Mouse (Mus musculus): ENCODE measurements around the gene Slc47a1. TPM values are rescaled to one million over a fixed set of nuclear protein-coding genes. Genes with fewer than 3 reads are reported as not detected.
"Not testable (repeated sequence)": the region's sequence is repeated elsewhere in the genome, so short reads cannot be mapped to it uniquely, and the experiment has no call there.

The Slc47a1 gene
- 1.8 and 2.1 TPM in 2 replicates for total RNA-seq (2021)
- long read RNA-seq, transcript Slc47a1-201 (17 exons, 2,639 nt), result major isoform, 62 of 92 reads
- long read RNA-seq, partial matches to known transcripts, result 7 of 92 reads
- long read RNA-seq, other reads (novel, unspliced or antisense), result 23 of 92 reads

GRCm38 (mm10) chr11:61377881-61378613 is at the start of gene Slc47a1:
Gene Slc47a1, minus strand, starts transcription at chr11:61378345.
- peak; percentile 57 for DNase-seq

GRCm38 (mm10) chr11:61419253-61419652 is 41.1 kb upstream of the Slc47a1 start:
- DNase-seq, result no peak

DNA sequence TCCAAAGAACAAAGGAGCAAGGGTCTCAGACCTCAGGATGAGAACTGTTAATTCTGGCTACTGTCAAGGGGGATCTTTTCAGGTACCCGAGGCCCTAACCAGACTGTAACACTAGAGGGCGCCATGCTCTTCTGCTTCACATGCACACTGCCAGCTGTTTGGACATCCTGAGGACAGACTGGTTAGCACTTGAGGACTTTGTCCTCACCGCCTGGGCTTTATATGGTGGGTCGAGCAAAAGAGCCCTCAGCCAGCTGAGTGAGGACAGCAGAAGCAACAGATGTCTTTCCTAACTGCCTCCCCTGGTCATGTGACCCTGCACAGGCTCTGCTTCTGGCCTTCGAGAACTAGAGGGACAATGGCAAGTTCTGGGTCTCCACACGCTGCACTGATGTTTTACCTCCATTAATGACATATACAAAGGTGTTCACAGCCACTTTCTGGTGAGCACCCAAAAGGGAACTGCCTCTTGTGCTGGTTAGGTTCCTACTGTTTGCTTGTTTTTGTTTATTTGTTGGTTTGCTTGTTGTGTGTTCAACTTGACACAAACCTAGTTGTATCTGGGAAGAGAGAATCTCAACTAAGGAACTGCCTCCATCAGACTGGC is 39.9 kb upstream of the Slc47a1 start:
- peak; percentile 74 for DNase-seq

GRCm38 (mm10) chr11:61416540-61416939 is 38.4 kb upstream of the Slc47a1 start:
- DNase-seq, result peak; percentile 17

DNA sequence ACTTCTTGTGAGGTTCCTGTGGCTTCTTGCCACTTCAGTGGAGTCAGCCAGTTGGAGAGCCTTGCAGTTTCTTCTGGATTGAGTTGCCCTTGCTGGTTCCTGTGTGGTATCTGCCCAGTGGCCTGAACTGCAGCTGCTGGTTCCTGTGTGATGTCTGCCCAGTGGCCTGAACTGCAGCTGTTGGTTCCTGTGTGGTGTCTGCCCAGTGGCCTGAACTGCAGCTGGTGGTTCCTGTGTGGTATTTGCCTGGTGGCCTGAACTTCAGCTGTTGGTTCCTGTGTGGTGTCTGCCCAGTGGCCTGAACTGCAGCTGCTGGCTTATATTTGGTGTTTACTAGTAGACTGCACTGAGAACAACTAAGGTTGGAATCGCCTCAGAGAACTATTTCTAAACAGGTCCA is 37.3 kb upstream of the Slc47a1 start:
- no peak for DNase-seq

GRCm38 (mm10) chr11:61414560-61414959 is 36.4 kb upstream of the Slc47a1 start:
- no peak for DNase-seq

GRCm38 (mm10) chr11:61413411-61413810 is 35.3 kb upstream of the Slc47a1 start:
- no peak for DNase-seq

DNA sequence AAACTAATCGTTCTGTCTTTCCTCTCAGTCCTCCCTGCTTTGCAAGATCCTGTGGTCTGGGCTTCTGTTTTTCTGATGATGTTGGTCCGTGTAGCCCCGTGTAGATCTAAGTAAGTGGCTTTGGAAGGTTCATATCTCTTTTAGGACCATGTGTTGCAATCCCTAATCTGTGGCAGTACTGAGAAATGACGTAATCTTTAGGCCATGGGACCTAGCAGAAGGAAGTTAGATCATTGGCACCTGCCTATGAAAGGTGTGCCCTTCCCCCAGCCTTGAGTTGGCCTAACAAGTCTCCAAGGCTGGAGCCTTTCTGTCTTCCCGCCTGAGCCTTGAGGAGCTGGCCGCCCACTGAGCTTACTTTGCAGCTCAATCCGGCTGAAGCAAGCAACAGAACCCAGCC is 33.7 kb upstream of the Slc47a1 start:
- DNase-seq, result no peak

GRCm38 (mm10) chr11:61411221-61411620 is 33.1 kb upstream of the Slc47a1 start:
- no peak for DNase-seq

DNA sequence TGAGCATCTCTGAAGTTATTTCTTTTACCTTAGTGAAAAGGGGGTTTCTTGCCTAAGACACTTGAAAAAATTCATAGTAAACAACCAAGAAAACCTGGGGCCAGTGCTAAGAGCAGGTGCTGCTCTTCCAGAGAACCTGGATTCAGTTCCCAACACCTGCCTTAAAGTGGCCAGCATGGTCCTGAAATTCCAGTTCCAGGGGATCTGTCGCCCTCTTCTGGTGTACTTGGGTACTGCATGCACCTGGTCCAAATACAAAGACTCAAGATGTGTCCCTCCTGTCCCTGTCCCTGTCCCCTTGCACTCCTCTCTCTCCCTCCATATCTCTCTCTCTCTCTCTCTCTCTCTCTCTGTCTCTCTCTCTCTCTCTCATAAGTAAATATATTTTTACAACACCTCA is 32.0 kb upstream of the Slc47a1 start:
- DNase-seq, result peak; percentile 83

- no peak for DNase-seq
Observed at GRCm38 (mm10) chr11:61409051-61409450, 30.9 kb upstream of the Slc47a1 start.

GRCm38 (mm10) chr11:61408184-61409027 is 30.3 kb upstream of the Slc47a1 start:
- DNase-seq, result peak; percentile 82

DNA sequence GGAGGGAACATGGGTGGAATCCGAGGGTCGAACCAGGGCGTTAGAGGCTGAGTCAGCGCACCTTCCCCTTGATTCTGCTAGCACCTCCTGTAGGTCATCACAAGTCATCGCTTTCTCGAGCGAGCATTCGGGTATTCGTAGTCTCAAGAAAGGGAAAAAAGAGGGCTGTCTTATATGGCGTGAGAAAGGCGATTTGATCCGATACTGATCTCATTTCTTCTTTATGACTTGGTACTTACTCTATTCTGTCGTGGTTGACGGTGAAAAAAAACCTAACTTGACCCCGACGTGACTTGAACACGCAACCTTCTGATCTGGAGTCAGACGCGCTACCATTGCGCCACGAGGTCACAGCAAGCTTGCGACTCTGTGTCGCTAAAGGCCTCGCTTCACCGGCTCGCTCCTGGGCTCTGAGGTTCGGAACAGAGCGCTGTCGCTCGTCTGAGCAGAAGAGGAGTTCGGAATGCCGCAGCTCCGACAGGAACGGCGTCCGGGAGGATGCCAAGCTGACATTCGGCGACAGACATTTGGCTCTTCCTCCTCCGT is 29.6 kb upstream of the Slc47a1 start:
- peak; percentile 91 for DNase-seq

DNA sequence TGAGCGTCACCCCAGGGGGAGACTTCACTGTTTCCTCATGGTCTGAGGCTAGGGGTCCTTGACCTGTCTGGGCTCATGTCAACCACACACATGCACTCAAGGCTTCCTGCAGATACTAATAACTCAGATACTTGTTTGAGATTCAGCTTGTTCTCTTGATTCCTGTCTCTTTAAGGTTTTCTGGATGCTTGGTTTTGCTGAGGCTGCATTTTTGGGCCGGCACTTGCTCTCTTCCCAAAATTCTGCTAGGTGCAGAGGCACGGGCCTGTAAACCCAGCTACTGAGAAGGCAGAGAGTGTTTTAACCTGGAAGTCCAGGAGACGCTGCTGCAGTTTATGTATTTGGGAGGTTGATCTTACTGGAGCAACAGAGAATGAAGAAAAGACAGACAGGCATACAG is 23.6 kb upstream of the Slc47a1 start:
- DNase-seq, result no peak

DNA sequence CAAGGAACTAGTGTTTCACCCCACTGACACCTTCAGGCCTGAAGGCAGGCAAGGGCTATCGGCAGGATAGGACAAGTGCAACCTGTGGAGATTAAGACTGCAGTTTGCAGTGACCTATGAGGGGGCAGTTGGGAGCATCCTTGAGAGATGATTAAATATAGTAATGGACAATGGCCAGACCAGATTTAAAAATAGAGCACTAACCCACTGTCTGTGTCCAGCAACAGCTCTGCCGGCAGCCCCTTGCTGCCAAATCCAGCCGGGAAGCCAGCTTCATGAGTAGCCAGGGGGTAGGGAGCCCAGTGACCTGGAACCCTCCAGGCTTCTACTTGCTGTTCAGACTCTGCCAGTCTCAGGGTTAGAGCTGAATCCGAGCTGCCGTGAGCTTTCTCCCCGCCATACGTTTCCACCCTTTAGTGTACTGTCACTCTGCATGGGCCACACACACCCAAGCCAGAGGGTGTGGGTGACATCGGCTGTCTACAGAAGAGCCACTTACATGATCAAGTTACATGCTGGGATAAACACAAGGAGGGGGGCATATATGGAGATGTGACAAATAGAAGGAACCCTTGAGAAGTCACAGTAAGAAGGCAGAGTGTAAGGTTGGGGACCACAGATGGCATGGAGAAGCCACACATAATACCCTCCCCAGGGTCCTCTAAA is 22.7 kb upstream of the Slc47a1 start:
- no peak for DNase-seq

GRCm38 (mm10) chr11:61397423-61398043 is 19.4 kb upstream of the Slc47a1 start:
- not testable (repeated sequence) for DNase-seq

- no peak for DNase-seq
Observed at GRCm38 (mm10) chr11:61388936-61389335, 10.8 kb upstream of the Slc47a1 start.

GRCm38 (mm10) chr11:61388012-61388411 is 9.9 kb upstream of the Slc47a1 start:
- DNase-seq, result peak; percentile 17

DNA sequence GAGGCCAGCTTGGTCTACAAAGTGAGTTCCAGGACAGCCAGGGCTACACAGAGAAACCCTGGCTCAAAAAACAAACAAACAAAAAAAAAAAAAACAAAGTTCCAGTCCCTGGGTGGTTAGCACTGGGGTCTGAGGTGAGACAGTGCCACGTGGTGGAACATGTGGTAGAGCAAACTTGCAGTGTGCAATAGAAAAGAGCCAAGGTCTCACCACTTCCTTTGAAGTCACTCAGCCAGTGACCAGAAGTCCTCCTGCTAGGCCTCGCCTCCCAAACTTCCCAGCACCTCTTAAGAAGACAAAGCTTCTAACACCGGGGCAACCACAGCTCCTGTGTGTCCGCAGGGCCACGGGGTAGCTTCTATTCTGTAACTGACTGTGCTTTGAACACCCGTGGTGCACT is 9.1 kb upstream of the Slc47a1 start:
- DNase-seq, result no peak

DNA sequence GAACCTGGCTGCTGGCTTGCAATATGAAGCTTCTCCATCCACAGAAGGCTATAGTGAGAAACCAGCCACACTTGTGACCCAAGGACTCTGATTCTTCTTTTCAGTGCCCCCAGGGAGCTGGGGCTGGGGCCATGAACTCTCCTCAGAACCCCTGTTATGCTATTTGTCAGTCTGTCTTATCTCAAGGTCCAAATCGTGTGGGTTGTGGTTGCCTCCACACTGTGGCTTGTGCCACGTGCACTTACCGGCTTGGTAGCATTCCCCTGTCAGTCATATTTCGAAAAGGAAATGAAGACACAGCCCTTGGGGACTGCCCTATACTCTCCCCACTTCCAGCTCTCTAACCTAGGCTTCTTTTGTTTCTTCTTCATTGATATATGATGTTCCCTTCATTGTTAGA is 7.6 kb upstream of the Slc47a1 start:
- DNase-seq, result no peak

GRCm38 (mm10) chr11:61381272-61381671 is 3.1 kb upstream of the Slc47a1 start:
- no peak for DNase-seq

All from adrenal gland, postnatal 25 days (tissue).